Mouse (Mus musculus): ENCODE data around the gene Il16. TPM values are rescaled to one million over a fixed set of nuclear protein-coding genes. Genes with fewer than 3 reads are reported as not detected.

Gene Il16
- polyA plus RNA-seq, 1 experiment from 2014 or later: 2.2 TPM

- H3K27ac ChIP-seq (replicated peaks; ENCODE audit: low read depth, low read length): no peak overlapping the region
- peaks cover 7% of the 10 kb centered on the region for H3K36me3 ChIP-seq (ENCODE audit: control insufficient read depth, insufficient read depth, low read length)
- no peak overlapping the region for H3K4me3 ChIP-seq (ENCODE audit: low read depth, low read length)
- H3K4me2 ChIP-seq (ENCODE audit: low read depth, severe bottlenecking): no peak overlapping the region
- WGBS: 90% methylated on average over 5 of the region's 5 CpGs
- no peaks in the 10 kb centered on the region for H3K9me3 ChIP-seq (ENCODE audit: control insufficient read depth, low read length)
- DNase-seq (ENCODE audit: low spot score) (no peak), ATAC-seq (ENCODE audit: insufficient number of reproducible peaks, low FRiP score, low TSS enrichment, low read depth) (no peak)
- H3K9ac ChIP-seq (ENCODE audit: low read length): no peak overlapping the region
- H3K4me1 ChIP-seq (ENCODE audit: control insufficient read depth, insufficient read depth, low read length): no peaks in the 10 kb centered on the region
- H3K27me3 ChIP-seq (ENCODE audit: control insufficient read depth, insufficient read depth, low read length): no peaks in the 10 kb centered on the region
Observed at GRCm38 (mm10) chr7:83640581-83640980, 104.9 kb downstream of the Il16 start.

GRCm38 (mm10) chr7:83639084-83639483, 106.4 kb downstream of the Il16 start:
- DNase-seq (ENCODE audit: low spot score) (no peak), ATAC-seq (ENCODE audit: insufficient number of reproducible peaks, low FRiP score, low TSS enrichment, low read depth) (no peak)
- Histone ChIP-seq H3K4me3 (ENCODE audit: low read depth, low read length) (no peak overlapping the region), H3K9me3 (ENCODE audit: control insufficient read depth, low read length) (no peaks in the 10 kb centered on the region), H3K9ac (ENCODE audit: low read length) (no peak overlapping the region), H3K4me1 (ENCODE audit: control insufficient read depth, insufficient read depth, low read length) (no peaks in the 10 kb centered on the region), H3K27me3 (ENCODE audit: control insufficient read depth, insufficient read depth, low read length) (no peaks in the 10 kb centered on the region), H3K27ac (replicated peaks; ENCODE audit: low read depth, low read length) (no peak overlapping the region), H3K36me3 (ENCODE audit: control insufficient read depth, insufficient read depth, low read length) (peaks cover 7% of the 10 kb centered on the region), H3K4me2 (ENCODE audit: low read depth, severe bottlenecking) (no peak overlapping the region)
- 86% methylated on average over 3 of the region's 3 CpGs for WGBS

DNA sequence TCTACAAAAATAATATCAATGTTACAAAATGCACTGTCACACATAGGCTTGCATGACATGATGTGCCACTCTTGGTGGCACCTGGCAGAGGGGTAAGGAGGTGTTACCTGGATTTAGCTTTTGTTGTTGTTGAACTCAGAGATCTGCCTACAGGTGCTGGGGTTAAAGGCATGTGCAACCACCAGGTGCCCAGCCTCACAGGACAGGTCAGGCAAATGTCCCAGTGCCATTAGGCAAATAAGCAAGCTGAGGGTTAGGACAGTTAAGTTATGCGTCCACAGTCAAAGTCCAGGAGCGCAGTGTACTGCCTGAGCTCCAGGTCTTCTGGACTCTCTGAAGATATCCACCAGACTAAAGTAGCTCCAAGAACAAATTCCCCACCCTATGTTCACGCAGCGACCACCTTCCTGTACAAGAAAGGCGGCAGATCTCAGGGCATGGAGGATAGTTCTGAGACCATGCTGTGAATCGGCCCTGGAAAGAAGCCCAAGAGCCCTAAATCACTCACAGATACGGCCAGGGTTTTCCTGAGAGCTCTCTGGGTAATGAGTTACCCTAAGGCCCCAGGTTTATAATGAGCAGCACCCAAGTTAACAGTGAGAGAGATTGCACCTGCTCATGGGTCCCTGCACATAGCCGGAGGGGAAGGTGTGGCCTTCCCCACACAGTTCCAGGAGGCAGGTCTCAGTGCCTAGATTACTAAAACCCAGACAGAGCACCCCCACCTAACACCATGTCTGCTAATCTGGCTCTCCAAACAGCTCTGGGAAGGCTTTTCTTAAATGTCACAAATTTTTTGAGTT, 107.5 kb downstream of the Il16 start:
- no peaks in the 10 kb centered on the region for H3K4me1 ChIP-seq (ENCODE audit: control insufficient read depth, insufficient read depth, low read length)
- H3K27me3 ChIP-seq (ENCODE audit: control insufficient read depth, insufficient read depth, low read length): no peaks in the 10 kb centered on the region
- no peak overlapping the region for H3K27ac ChIP-seq (replicated peaks; ENCODE audit: low read depth, low read length)
- DNase-seq (ENCODE audit: low spot score) (no peak), ATAC-seq (ENCODE audit: insufficient number of reproducible peaks, low FRiP score, low TSS enrichment, low read depth) (no peak)
- H3K4me3 ChIP-seq (ENCODE audit: low read depth, low read length): no peak overlapping the region
- peaks cover 7% of the 10 kb centered on the region for H3K36me3 ChIP-seq (ENCODE audit: control insufficient read depth, insufficient read depth, low read length)
- H3K9me3 ChIP-seq (ENCODE audit: control insufficient read depth, low read length): no peaks in the 10 kb centered on the region
- H3K4me2 ChIP-seq (ENCODE audit: low read depth, severe bottlenecking): no peak overlapping the region
- no peak overlapping the region for H3K9ac ChIP-seq (ENCODE audit: low read length)
- 88% methylated on average over 8 of the region's 8 CpGs for WGBS

- Histone ChIP-seq H3K4me1 (ENCODE audit: control insufficient read depth, insufficient read depth, low read length) (no peaks in the 10 kb centered on the region), H3K36me3 (ENCODE audit: control insufficient read depth, insufficient read depth, low read length) (peaks cover 7% of the 10 kb centered on the region), H3K9me3 (ENCODE audit: control insufficient read depth, low read length) (no peaks in the 10 kb centered on the region), H3K4me2 (ENCODE audit: low read depth, severe bottlenecking) (no peak overlapping the region), H3K9ac (ENCODE audit: low read length) (no peak overlapping the region), H3K27me3 (ENCODE audit: control insufficient read depth, insufficient read depth, low read length) (no peaks in the 10 kb centered on the region), H3K27ac (replicated peaks; ENCODE audit: low read depth, low read length) (no peak overlapping the region), H3K4me3 (ENCODE audit: low read depth, low read length) (no peak overlapping the region)
- ATAC-seq (ENCODE audit: insufficient number of reproducible peaks, low FRiP score, low TSS enrichment, low read depth): no peak
- 93% methylated on average over 8 of the region's 8 CpGs for WGBS
- DNase-seq (ENCODE audit: low spot score): no peak
Observed at GRCm38 (mm10) chr7:83636425-83636824, 109.1 kb downstream of the Il16 start.

DNA sequence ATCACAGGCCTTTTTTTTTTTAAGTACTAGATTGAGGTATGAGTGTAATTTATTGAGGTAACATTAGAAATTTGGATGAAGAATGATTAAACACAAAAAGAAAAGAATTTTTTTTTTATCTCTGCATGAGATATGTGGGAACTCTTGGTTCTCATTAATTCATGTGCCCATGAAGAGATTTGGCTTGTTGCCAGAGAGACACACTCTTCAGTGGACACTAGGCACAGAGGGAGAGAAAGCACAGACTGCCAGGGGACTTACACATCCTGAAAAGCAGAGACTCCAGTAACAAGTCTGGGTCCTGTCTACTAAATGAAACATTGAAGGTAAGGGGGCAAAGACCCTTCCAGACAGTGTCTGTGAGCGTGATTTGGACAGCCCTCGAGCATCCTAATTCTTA, 109.8 kb downstream of the Il16 start:
- WGBS: 91% methylated on average over 2 of the region's 2 CpGs
- no peaks in the 10 kb centered on the region for H3K9me3 ChIP-seq (ENCODE audit: control insufficient read depth, low read length)
- H3K4me1 ChIP-seq (ENCODE audit: control insufficient read depth, insufficient read depth, low read length): no peaks in the 10 kb centered on the region; the same call in 1 of the 2 replicates
- peaks cover 7% of the 10 kb centered on the region for H3K36me3 ChIP-seq (ENCODE audit: control insufficient read depth, insufficient read depth, low read length)
- DNase-seq (ENCODE audit: low spot score) (no peak), ATAC-seq (ENCODE audit: insufficient number of reproducible peaks, low FRiP score, low TSS enrichment, low read depth) (no peak)
- H3K27ac ChIP-seq (replicated peaks; ENCODE audit: low read depth, low read length): no peak overlapping the region
- no peak overlapping the region for H3K9ac ChIP-seq (ENCODE audit: low read length)
- H3K27me3 ChIP-seq (ENCODE audit: control insufficient read depth, insufficient read depth, low read length): no peaks in the 10 kb centered on the region
- no peak overlapping the region for H3K4me3 ChIP-seq (ENCODE audit: low read depth, low read length)
- H3K4me2 ChIP-seq (ENCODE audit: low read depth, severe bottlenecking): no peak overlapping the region

DNA sequence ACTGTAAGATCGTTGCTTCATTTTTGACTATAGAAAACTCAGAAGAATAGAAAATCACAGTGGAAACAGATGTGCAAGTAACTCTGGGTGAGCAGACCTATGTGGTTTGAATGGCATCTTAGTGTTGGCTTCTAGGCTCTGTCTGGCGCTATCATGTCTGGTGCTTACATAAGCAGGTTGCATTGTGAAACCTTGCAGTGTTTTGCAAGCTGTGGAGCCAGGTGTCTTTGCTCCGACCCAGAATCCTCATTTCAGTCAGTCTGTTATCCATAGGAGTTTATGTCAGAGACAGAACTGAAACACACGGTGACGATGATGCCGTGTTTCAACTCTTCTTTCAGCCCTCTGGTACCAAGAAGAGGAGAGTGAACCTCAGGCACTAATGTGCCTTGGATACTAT, 111.7 kb downstream of the Il16 start:
- Histone ChIP-seq H3K27ac (replicated peaks; ENCODE audit: low read depth, low read length) (no peak overlapping the region), H3K4me2 (ENCODE audit: low read depth, severe bottlenecking) (no peak overlapping the region), H3K4me3 (ENCODE audit: low read depth, low read length) (no peak overlapping the region), H3K27me3 (ENCODE audit: control insufficient read depth, insufficient read depth, low read length) (no peaks in the 10 kb centered on the region), H3K36me3 (ENCODE audit: control insufficient read depth, insufficient read depth, low read length) (peaks cover 7% of the 10 kb centered on the region), H3K4me1 (ENCODE audit: control insufficient read depth, insufficient read depth, low read length) (no peaks in the 10 kb centered on the region; the same call in 1 of the 2 replicates), H3K9ac (ENCODE audit: low read length) (no peak overlapping the region), H3K9me3 (ENCODE audit: control insufficient read depth, low read length) (no peaks in the 10 kb centered on the region)
- DNase-seq (ENCODE audit: low spot score): no peak
- 95% methylated on average over 6 of the region's 6 CpGs for WGBS
- ATAC-seq (ENCODE audit: insufficient number of reproducible peaks, low FRiP score, low TSS enrichment, low read depth): no peak

- H3K27ac ChIP-seq (replicated peaks; ENCODE audit: low read depth, low read length): no peak overlapping the region
- no peaks in the 10 kb centered on the region; the same call in 1 of the 2 replicates for H3K4me1 ChIP-seq (ENCODE audit: control insufficient read depth, insufficient read depth, low read length)
- peak overlapping the region; percentile 77 for H3K4me2 ChIP-seq (ENCODE audit: low read depth, severe bottlenecking)
- H3K9ac ChIP-seq (ENCODE audit: low read length): no peak overlapping the region; the same call in 1 of the 2 replicates
- H3K9me3 ChIP-seq (ENCODE audit: control insufficient read depth, low read length): no peaks in the 10 kb centered on the region
- DNase-seq (ENCODE audit: low spot score): no peak
- no peaks in the 10 kb centered on the region for H3K36me3 ChIP-seq (ENCODE audit: control insufficient read depth, insufficient read depth, low read length)
- no peak for ATAC-seq (ENCODE audit: insufficient number of reproducible peaks, low FRiP score, low TSS enrichment, low read depth)
- WGBS: 60% methylated on average over 6 of the region's 6 CpGs
- H3K4me3 ChIP-seq (ENCODE audit: low read depth, low read length): peak overlapping the region; percentile 61; the same call in 1 of the 2 replicates
- H3K27me3 ChIP-seq (ENCODE audit: control insufficient read depth, insufficient read depth, low read length): no peaks in the 10 kb centered on the region
Observed at GRCm38 (mm10) chr7:83632682-83633120, 112.8 kb downstream of the Il16 start.

DNA sequence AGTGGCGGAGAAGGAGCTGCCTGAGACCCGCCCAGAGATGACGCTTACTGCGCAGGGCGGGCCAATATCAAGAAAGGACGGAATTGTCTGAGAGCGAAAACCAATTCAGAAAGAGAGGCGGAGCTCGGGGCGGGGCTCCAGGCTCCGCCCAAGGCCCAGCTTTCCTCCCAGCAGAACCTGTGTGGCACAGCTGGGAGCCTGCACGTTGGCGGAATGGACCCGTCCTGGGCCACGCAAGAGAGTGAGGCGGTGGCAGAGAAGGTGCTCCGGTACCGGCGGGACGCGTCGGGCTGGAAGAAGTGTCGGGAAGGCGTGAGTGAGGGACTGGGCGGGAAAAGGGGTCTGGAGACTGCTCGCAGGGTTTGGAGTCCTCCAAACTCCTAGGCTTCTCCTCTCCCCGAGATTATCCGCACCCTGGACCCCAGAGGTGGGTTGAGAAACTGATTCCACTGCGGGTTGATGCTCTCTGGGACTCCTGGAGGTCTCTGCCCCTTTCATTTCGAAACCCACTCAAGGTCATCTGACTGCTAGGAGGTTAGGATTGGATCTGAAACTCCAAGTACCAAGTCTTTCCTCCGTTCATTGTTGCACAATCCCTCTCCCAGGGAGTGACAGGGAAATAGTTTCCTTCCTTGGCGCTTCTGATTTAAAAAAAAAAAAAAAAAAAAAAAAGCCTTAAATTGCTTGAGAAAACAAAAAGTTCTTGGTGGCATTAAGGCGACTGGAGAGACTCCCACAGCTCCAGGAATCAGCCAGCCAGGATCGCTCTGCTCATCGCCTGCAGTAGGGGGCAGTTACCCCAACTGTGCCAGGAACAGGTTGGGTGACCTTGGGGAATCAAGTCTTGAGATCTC, 113.5 kb downstream of the Il16 start, which contains the start of gene Stard5:
TSS of gene Stard5 (plus strand) at position 132 of the 854 bp plus-strand sequence.
- Histone ChIP-seq H3K4me3 (ENCODE audit: low read depth, low read length) (peak within 1 kb of the TSS; percentile 61), H3K4me2 (ENCODE audit: low read depth, severe bottlenecking) (peak within 1 kb of the TSS; percentile 77), H3K27ac (replicated peaks; ENCODE audit: low read depth, low read length) (no peak within 1 kb of the TSS; the same call in 1 of the 2 replicates), H3K4me1 (ENCODE audit: control insufficient read depth, insufficient read depth, low read length) (no peaks in the 10 kb centered on the region; the same call in 1 of the 2 replicates), H3K9me3 (ENCODE audit: control insufficient read depth, low read length) (no peaks in the 10 kb centered on the region), H3K36me3 (ENCODE audit: control insufficient read depth, insufficient read depth, low read length) (no peaks in the 10 kb centered on the region), H3K27me3 (ENCODE audit: control insufficient read depth, insufficient read depth, low read length) (no peaks in the 10 kb centered on the region), H3K9ac (ENCODE audit: low read length) (peak within 1 kb of the TSS; percentile 71)
- DNase-seq (ENCODE audit: low spot score) (peak; percentile 91), ATAC-seq (ENCODE audit: insufficient number of reproducible peaks, low FRiP score, low TSS enrichment, low read depth) (peak; percentile 94)
- WGBS: under 1% methylated on average over 35 of the region's 35 CpGs
